9 mouse cellular contexts compared by ENCODE assay signal in genomic region chr11:79338621-79339020, GRCm38 (mm10). TPM values are rescaled to one million over a fixed set of nuclear protein-coding genes. Genes with fewer than 3 reads are reported as not detected.
DNase-seq lines count a peak whose midpoint lies in the region; ATAC-seq and TF ChIP-seq lines count a peak whose summit lies in the region.
"Had no signal": no experiment of that assay in that cellular context is flagged by ENCODE, and none has a peak within 500 bp of the region (broad histone marks: within the 10 kb centered on the region; RNA-seq: fewer than 3 reads in every experiment).

No protein-coding gene starts in this region.

- 0 out of 2 replicates have a peak, but pooled peaks cover 2% of the 10 kb centered on the region for H3K36me3 ChIP-seq in heart, adult 2 months (ENCODE audit: control insufficient read depth, insufficient read depth, low read length)
- H3K36me3 ChIP-seq in heart, embryonic 15.5 days: no peaks in the 10 kb centered on the region
- H3K36me3 ChIP-seq in liver, postnatal 0 days (replicated peaks; ENCODE audit: insufficient read depth, low read length): no peaks in the 10 kb centered on the region

- no peak for TF ChIP-seq EP300 in heart, adult 2 months (IDR thresholded peaks at IDR 0.05; ENCODE audit: insufficient read depth, low read depth, low read length)
- no peak for TF ChIP-seq EP300 in liver, postnatal 0 days (IDR thresholded peaks at IDR 0.05; ENCODE audit: low read depth)

- H3K9me3 ChIP-seq in heart, embryonic 15.5 days (replicated peaks): no peaks in the 10 kb centered on the region
- H3K9me3 ChIP-seq in liver, postnatal 0 days (ENCODE audit: low read length): no peaks in the 10 kb centered on the region

- peaks cover 6% of the 10 kb centered on the region for H3K4me1 ChIP-seq in heart, adult 2 months (ENCODE audit: control insufficient read depth, insufficient read depth, low read length)
- H3K4me1 ChIP-seq in bone marrow macrophage, adult 2 months (ENCODE audit: control insufficient read depth, insufficient read depth, low read length): peaks cover 7% of the 10 kb centered on the region
- peaks cover 28% of the 10 kb centered on the region for H3K4me1 ChIP-seq in heart, embryonic 15.5 days (replicated peaks)
- H3K4me1 ChIP-seq in liver, postnatal 0 days (ENCODE audit: insufficient read depth): peaks cover 11% of the 10 kb centered on the region

- no peak for ATAC-seq in heart, embryonic 15.5 days (replicated peaks; ENCODE audit: insufficient number of reproducible peaks, insufficient read depth, low FRiP score, low read depth)
- no peak for ATAC-seq in liver, postnatal 0 days
- ATAC-seq in megakaryocyte-erythroid progenitor cell, adult 5-6 weeks (replicated peaks; ENCODE audit: low FRiP score, low TSS enrichment, poor library complexity, severe bottlenecking): no peak

- H3K4me3 ChIP-seq in heart, adult 2 months: peak overlapping the region; percentile 80
- peak overlapping the region; percentile 86 for H3K4me3 ChIP-seq in bone marrow macrophage, adult 2 months (ENCODE audit: insufficient read depth, low read length)
- peak overlapping the region; percentile 89 for H3K4me3 ChIP-seq in heart, embryonic 15.5 days
- H3K4me3 ChIP-seq in liver, postnatal 0 days (ENCODE audit: low read depth, low read length): peak overlapping the region; percentile 94

- no peak for TF ChIP-seq CTCF in heart, adult 2 months (IDR thresholded peaks at IDR 0.05)
- no peak for TF ChIP-seq CTCF in bone marrow macrophage, adult 2 months (IDR thresholded peaks at IDR 0.05; ENCODE audit: low read depth, low read length)
- no peak for TF ChIP-seq CTCF in liver, postnatal 0 days (IDR thresholded peaks at IDR 0.05; ENCODE audit: low read depth)

- peak in 1 of 2 experiments; percentile 24 for DNase-seq in heart, adult 2 months
- DNase-seq in heart, postnatal 4 days: no peak
- no peak for DNase-seq in liver, postnatal 0 days
- DNase-seq in frontal cortex, postnatal 36 days (ENCODE audit: low spot score in 2 of 2): no peak
- DNase-seq in right cerebral cortex, postnatal 36 days (ENCODE audit: low spot score in 2 of 2): no peak

- H3K4me2 ChIP-seq in heart, embryonic 15.5 days: peak overlapping the region; percentile 82
- H3K4me2 ChIP-seq in liver, postnatal 0 days (ENCODE audit: low read depth, low read length): peak overlapping the region; percentile 95

- no peak for TF ChIP-seq POLR2A in heart, adult 2 months (IDR thresholded peaks at IDR 0.05; ENCODE audit: insufficient read depth, low read depth, low read length)
- no peak for TF ChIP-seq POLR2A in bone marrow macrophage, adult 2 months (IDR thresholded peaks at IDR 0.05; ENCODE audit: borderline replicate concordance, low read depth, low read length)

- no peaks in the 10 kb centered on the region for H3K79me2 ChIP-seq in heart, adult 2 months (replicated peaks; ENCODE audit: control insufficient read depth, insufficient read depth, low read length)

- H3K27ac ChIP-seq in heart, adult 2 months: peak overlapping the region; percentile 98
- H3K27ac ChIP-seq in bone marrow macrophage, adult 2 months (ENCODE audit: insufficient read depth, low read depth, low read length): no peak overlapping the region
- peak overlapping the region; percentile 93 for H3K27ac ChIP-seq in heart, embryonic 15.5 days
- H3K27ac ChIP-seq in liver, postnatal 0 days (ENCODE audit: low read depth): no peak overlapping the region

- WGBS in heart, adult 2 months: 47% methylated on average over 4 of the region's 4 CpGs
- 44% methylated on average over 4 of the region's 4 CpGs for WGBS in heart, embryonic 15.5 days
- WGBS in liver, postnatal 0 days (ENCODE audit: insufficient replicate concordance): 49% methylated on average over 4 of the region's 4 CpGs

- intact Hi-C loops in heart, adult 2 months (cut with DNase I): loop anchor here (5.0 kb wide), 1 partner anchor 59 kb away; no protein-coding TSS in a partner anchor

- peak overlapping the region; percentile 38 for H3K9ac ChIP-seq in heart, adult 2 months (ENCODE audit: low read depth, low read length)
- H3K9ac ChIP-seq in heart, embryonic 15.5 days: peak overlapping the region; percentile 94
- H3K9ac ChIP-seq in liver, postnatal 0 days (replicated peaks): peak overlapping the region; percentile 96

- H3K27me3 ChIP-seq in heart, adult 2 months (ENCODE audit: control insufficient read depth, insufficient read depth, low read length): no peaks in the 10 kb centered on the region
- no peaks in the 10 kb centered on the region for H3K27me3 ChIP-seq in heart, embryonic 15.5 days
- H3K27me3 ChIP-seq in liver, postnatal 0 days (ENCODE audit: insufficient read depth, low read length): no peaks in the 10 kb centered on the region

RNA-seq across cellular contexts. Expression of gene Nf1, which starts 0.9 kb away (rescaled TPM):
- 10 to 100 TPM; 30.5 to 30.9 TPM for total RNA-seq in heart, adult 2 months (2021)
- polyA plus RNA-seq in heart, adult 2 months (2012; rRNA removed): 8.5 and 13.5 TPM in 2 replicates
- 10 to 100 TPM; 43.2 to 44.9 TPM for total RNA-seq in heart, postnatal 4 days (2021)
- polyA plus RNA-seq in bone marrow macrophage, adult 2 months (2012; ENCODE audit: insufficient read depth, insufficient read length, missing spikeins): 19.7 and 19.9 TPM in 2 replicates
- 3.6 and 3.7 TPM in 2 replicates for polyA plus RNA-seq in heart, embryonic 15.5 days (2015; fragmentation: Nextera tagmentation; extraction: Ambion mirVana)
- 2.7 and 2.8 TPM in 2 replicates for polyA plus RNA-seq in liver, postnatal 0 days (2015; fragmentation: Nextera tagmentation; extraction: Ambion mirVana)
- 23.3 and 27.5 TPM in 2 replicates for total RNA-seq in megakaryocyte-erythroid progenitor cell, adult 5-6 weeks (2014; fragmentation: Nextera tagmentation)
- total RNA-seq in megakaryocyte-erythroid progenitor cell, adult 5-6 weeks (2017): 10.6 and 11.7 TPM in 2 replicates

RNA-seq across cellular contexts. Expression of gene Gm9964, which starts 41.9 kb away (rescaled TPM):
- total RNA-seq in heart, adult 2 months (2021): under 1 TPM in 1 of 2 experiments, not detected in 1; 0.43 TPM
- not detected in 2 replicates for polyA plus RNA-seq in heart, adult 2 months (2012; rRNA removed)
- total RNA-seq in heart, postnatal 4 days (2021): not detected
- polyA plus RNA-seq in bone marrow macrophage, adult 2 months (2012; ENCODE audit: insufficient read depth, insufficient read length, missing spikeins): not detected in 2 replicates
- not detected in 2 replicates for polyA plus RNA-seq in heart, embryonic 15.5 days (2015; fragmentation: Nextera tagmentation; extraction: Ambion mirVana)
- not detected in 2 replicates for polyA plus RNA-seq in liver, postnatal 0 days (2015; fragmentation: Nextera tagmentation; extraction: Ambion mirVana)
- total RNA-seq in megakaryocyte-erythroid progenitor cell, adult 5-6 weeks (2014; fragmentation: Nextera tagmentation): not detected in 2 replicates
- total RNA-seq in megakaryocyte-erythroid progenitor cell, adult 5-6 weeks (2017): not detected in 2 replicates
- total RNA-seq: hematopoietic stem cell, adult 5-6 weeks had no signal

Comparison
In these comparisons a context has a peak if more than half of its experiments do, and no peak if none do; other contexts are left out.
1. H3K27ac ChIP-seq: peak in heart, adult 2 months (single experiment) and heart, embryonic 15.5 days (single experiment); none in bone marrow macrophage, adult 2 months (single experiment) and liver, postnatal 0 days (single experiment).
2. H3K9ac ChIP-seq: peak in every context shown above with its lines; median percentile 96 in liver, postnatal 0 days; 94 in heart, embryonic 15.5 days; 38 in heart, adult 2 months.
3. Peak in every context shown above with its lines, with median percentiles within 50 percentile points of each other: H3K4me3 ChIP-seq.